Mouse (Mus musculus): ENCODE measurements around the gene Gm10061.
"Not testable (repeated sequence)": the region's sequence is repeated elsewhere in the genome, so short reads cannot be mapped to it uniquely, and the experiment has no call there.

Gene Gm10061

GRCm38 (mm10) chr16:89150786-89151185, at the start of gene Gm10061:
Gene Gm10061 (plus strand): TSS chr16:89151086.
- no peak for DNase-seq (ENCODE audit: low read depth, low spot score)

GRCm38 (mm10) chr16:89140551-89140950, 10.3 kb upstream of the Gm10061 start, which contains the start of gene Gm6358:
Gene Gm6358 (plus strand): TSS chr16:89140851.
- DNase-seq (ENCODE audit: low read depth, low spot score): no peak

- DNase-seq (ENCODE audit: low read depth, low spot score): no peak
These were observed 6.8 kb downstream of the Gm10061 start, which contains the start of gene Gm9789 for GRCm38 (mm10) chr16:89157652-89158051. Gene Gm9789 (plus strand): TSS chr16:89157952.

- not testable (repeated sequence) for DNase-seq (ENCODE audit: low read depth, low spot score)
These were observed 18.3 kb downstream of the Gm10061 start, which contains the start of gene Gm7735 for GRCm38 (mm10) chr16:89169190-89169589. Gene Gm7735 (plus strand): TSS chr16:89169490.

- DNase-seq (ENCODE audit: low read depth, low spot score): no peak
These were observed 23.5 kb downstream of the Gm10061 start, which contains the start of gene 1110057P08Rik for GRCm38 (mm10) chr16:89174435-89174834. Gene 1110057P08Rik (plus strand): TSS chr16:89174735.

- DNase-seq (ENCODE audit: low read depth, low spot score): no peak
These were observed 37.7 kb downstream of the Gm10061 start for GRCm38 (mm10) chr16:89188621-89189020.

All from c-Kit-negative CD71-positive TER-119-positive erythroid progenitor cells, embryonic 14.5 days (primary cell).